Mouse (Mus musculus): ENCODE data around the gene Adcy2.

The Adcy2 gene

DNA sequence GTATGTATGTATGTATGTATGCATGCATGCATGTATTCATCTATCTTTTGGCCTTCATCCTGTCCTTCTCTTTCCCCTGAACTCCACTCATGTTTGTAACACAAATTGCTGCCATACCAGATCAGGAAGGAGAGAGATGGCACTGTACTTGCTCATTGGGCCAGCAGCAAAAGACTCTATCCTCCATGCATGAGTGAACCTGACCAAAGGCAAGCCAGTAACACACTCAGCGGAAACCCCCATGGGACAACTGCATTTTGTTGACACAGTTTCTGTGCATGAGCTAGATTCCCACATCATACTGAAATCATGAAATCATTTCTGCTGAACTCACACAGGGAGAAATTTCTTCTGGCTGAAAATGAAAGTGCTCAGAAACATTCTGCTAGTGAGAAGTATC, 172.9 kb downstream of the Adcy2 start:
- DNase-seq (ENCODE audit: low read depth, low spot score), result no peak

DNA sequence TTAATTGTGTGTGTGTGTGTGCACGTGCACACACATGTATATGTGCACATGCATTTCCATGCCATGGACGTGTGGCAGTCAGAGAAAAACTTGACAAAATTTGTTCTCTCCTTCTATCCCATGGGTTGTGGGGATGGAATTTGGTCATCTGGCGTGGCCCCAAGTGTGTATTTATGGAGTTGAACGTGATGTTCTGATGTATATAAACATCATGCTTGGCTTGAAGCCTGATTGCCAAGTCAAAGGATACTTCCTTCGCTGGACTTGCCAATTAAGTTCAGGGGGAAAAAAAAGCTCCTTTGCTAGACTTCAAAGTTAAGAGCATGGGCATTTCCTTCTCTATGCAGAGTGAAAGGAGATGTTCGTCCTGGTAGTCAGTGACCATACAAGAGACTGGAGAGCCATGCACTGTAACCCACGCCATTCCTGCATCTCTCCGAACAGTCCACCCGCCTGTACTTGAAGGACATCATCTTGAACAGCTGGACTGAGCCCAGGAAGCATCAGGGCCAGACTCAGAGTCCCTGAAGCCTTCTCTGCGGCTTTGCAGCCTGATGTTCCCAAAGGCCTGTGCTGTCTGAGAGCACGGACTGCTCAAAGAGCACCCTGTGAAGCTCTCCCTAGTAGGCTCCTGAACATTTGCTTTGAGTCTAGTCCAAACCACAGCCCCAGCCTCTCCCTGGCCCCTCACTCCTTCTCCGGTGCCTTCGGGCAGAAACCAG, 178.3 kb downstream of the Adcy2 start:
- DNase-seq (ENCODE audit: low read depth, low spot score), result no peak

DNA sequence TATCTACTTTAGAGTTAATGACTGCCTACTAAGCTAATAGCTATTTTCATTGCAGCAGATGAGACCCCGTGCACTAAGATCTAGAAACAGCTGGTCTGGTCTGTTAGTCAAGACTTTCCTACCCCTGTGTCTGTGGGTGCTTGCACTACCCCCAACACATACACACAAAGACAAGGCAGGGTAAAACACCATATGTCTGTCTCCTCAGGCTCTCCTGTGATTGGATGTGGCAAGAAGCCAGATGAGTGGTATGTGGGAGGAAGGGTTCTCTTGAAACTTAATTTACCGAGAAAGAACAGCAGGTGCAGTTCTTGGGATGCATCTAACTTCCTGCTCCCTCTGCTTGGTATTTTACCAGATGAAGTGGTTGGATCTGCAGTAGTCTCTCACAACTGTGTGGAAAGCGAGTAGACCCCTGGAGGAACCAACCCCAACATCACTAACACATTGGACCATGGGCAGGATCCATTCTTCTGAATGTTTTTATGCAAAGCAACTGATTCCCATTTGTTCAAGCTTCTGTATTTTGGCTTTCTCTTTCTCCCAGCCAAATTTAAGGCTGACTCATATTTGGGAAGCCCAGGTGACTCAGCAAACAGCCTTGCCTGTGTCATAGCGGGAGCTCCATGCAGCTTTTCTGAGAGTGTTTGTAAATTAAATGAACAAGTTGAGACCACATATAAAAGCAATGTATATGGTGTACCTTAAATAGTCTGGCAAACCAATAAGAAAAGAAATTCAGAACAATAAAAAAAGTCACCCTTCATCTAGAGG, 183.4 kb downstream of the Adcy2 start:
- DNase-seq (ENCODE audit: low read depth, low spot score), result no peak

DNA sequence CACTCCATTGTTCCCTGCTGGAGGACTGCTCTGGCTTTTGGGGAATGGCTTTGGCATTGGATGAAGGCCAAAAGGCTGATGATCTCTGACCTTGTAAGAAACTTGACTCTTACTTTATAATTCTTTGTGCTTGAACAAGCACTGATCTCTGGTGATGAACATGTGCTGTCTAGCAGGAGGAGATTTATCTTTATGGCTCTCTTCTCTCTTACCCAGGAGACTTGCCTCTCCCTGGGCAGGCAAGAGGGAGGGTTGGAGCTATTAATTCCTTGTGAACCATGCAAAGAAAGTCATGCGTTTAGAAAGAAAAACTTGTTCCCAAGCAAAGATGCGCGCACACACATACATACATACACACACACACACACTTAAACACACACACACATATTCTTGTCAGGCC, 188.2 kb downstream of the Adcy2 start:
- DNase-seq (ENCODE audit: low read depth, low spot score), result no peak

DNA sequence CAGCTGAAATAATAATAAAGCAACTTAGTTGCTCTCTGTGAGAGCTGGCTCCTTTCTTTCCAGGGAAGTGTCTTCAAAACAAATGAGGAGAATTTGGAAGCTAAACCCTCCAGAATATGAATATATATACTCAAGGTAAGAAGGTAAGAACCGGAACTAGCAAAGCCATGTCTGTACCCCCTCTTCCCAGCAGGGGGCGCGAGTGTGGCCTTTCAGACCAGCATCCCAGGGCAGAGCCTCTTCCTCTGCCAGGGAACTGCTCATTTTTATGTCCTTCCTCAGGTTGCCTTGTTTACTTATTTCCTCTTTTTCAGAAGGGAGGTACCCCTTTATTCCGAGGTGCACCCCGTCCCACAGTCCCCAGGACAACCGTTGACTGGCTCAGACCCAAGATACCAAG, 199.6 kb downstream of the Adcy2 start:
- peak; percentile 14 for DNase-seq (ENCODE audit: low read depth, low spot score)

DNA sequence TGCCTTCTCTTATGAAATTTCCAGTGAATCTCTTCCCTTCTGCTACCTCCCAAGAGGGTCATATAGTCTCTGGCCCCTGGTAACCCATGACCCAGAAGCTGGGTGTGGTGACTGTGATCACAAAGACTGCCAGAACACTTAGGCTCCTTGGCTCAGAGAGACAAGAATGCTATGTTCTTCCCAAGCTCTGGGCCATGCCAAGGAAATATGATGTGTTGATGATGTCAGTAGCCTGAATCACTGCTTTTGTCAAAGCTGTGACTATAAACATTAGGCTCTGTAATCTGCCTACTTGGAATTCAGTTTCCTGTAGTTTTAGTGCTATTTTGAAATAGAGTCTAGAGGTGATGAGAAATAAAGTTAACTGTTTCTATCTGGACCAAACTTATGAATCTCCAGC, 206.1 kb downstream of the Adcy2 start:
- no peak for DNase-seq (ENCODE audit: low read depth, low spot score)

DNA sequence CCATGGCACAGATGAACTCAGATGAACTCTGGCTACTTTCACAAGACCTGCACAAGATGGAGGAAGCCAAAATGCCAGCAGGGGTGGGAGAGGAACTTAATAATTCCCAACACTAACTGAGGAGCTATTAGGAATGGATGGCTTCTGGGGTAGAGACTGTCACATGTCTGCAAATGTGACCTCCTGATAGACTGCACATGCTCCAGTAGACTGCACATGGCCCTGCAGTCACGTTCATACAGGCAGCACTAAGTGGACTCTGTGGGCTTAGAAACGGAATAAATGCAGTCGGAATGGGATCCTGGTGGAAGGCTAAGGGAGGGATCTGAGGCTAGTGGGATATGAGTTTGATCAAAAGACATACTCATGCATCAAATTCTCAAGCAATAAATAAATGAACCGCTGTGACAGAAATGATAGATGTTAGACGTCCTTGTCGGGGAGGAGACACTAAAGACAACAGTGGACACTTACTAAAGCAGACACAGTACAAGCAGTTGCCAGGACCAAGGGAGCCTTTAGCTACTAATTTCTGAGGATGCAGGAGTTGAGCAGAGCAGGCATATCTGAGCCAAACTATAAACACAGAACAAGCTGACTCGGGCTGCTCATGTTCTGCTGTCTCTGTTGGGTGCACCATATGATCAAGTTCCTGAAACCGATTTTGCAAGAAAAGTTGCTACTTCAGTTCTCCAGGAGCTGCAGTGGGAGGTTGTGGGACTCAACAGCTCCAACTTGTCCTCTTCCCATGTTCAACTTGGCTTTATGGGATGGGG, 211.9 kb downstream of the Adcy2 start:
- DNase-seq (ENCODE audit: low read depth, low spot score), result no peak

DNA sequence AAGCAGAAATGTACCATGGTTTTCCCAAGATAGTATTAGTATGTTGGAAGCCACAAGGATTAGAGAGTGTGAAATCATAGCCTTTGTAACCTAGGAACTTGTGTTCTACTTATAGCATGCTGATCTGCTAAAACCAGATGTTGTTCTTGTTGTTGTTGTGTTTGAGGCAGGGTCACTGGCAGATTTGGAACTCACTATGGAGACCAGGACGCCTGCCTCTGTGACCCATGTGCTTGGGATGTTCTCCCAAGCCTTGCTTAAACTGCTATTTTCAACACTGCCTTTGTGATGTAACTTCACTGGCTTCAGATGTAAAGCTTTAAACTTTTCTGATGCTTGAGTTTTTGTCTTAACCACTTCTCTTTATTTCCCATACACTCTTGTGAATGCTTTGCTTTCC, 216.2 kb downstream of the Adcy2 start:
- DNase-seq (ENCODE audit: low read depth, low spot score), result no peak

DNA sequence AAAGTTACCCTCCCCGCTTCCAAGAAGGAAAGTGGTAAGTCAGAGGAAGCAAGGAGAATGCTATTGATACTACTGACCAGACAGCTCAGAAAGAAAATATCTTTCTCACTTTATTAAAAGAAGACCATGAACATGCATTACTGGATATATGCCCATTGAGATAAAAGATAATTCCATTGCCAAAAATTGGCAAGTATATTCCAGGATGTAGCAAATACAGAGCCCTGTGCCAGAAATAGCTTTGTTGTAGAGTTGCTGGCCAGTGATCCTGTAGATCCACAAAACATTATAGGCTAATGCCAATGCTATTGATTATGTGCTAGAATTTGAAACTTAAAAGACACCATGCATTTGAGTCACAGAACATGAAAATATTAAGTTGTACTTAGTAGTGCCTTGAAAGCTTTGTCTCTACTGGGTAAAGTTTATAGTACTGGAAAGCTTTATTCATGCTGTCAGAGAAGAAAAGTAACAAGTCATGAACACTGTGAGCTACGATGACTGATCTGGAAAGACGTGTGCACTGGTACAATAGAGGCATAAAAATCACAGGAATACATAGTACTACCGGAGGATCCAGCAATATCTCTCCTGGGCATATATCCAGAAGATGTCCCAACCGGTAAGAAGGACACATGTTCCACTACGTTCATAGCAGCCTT, 221.2 kb downstream of the Adcy2 start:
- DNase-seq (ENCODE audit: low read depth, low spot score), result no peak

DNA sequence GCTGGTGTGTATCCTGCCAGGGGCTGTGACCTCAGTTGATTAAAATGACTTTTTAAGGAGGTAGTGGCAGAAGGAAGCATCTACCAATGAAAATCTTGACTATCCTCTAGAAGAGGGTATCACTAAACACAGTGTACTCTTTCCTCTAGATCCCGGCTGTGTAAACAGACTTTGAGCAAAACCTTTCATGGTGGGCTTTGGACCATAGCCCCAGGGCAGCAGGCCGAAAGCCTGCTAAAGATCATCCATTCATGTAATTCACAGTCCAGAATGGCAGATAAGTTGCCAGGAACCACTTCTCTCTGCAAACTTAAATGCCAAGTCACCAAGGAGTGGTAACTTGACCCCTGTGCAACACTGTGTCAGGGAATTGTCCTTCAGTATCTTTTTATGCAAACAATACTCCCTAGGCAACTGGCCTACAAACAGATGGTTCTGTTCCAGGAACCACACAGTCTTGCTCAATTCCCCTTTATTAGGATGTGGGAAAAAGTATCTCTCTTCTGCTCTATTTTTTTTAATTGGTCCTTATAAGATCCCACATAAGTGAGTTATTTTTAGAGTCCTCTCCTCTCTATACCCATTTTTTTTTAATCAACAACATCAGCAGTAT, 225.6 kb downstream of the Adcy2 start:
- no peak for DNase-seq (ENCODE audit: low read depth, low spot score)

DNA sequence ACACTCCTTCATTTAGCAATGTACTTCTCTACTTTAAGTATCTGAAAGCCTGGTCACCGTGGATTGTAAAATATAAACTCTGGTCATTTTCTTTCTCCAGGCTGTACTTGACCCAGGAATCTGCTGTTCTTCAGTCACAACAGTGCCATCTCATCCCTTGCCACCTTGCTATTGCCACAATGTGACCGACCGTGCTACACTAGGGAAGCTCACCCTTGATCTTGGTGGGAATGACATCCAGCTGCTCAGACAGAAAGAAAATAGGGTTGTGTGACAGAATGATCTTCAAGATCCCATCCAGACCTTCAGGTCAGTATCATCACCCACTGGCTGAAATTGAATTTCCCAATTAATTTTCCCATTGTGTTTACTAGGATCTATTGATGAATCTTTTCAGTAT, 230.8 kb downstream of the Adcy2 start:
- no peak for DNase-seq (ENCODE audit: low read depth, low spot score)

DNA sequence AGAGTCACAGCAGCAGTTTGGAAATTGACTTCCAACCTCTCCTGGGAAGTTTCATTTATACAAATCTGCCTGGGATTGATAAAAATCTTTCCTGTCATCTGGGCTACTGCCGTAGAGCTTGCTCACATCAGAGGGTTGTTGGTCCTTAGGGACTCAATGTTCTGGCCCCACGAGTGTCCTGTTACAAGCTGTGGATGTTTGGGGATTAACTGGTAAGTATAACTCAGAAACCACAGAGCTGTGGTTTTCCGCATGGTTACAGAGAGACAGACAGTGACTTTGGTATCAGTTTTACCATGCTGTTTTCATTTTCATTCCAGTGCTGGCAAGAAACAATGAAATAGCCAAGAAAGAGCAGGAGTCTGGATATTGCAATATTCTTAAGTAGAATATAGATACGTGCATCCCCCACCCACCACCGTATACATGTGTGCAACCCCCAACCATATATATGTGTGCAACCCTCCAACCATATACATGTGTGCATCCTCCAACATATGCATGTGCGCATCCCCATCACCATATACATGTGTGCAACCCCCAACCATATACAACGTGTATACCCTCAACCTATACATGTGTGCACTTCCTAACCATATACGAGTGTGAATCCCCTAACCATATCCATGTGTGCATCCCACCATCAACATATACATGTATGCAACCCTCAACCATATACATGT, 233.3 kb downstream of the Adcy2 start:
- DNase-seq (ENCODE audit: low read depth, low spot score), result peak; percentile 33

DNA sequence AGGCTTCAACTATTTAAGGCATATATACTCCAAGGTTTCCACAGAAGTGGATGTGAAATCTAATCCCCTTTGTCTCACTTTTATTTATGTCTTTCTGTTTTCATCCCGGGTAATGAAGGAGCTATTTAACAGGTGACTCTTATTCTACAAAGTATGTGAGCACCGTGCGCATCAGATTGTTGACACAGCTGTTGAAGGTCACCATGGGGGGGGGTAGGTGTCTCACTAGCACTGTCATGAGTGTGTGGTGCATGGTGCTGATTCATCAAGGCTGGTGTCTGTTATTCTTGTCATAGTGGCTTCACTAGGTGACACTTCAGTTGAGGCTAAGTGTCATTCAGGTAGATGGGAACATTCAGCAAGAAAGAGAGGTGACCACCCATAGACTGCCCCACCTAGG, 234.7 kb downstream of the Adcy2 start:
- no peak for DNase-seq (ENCODE audit: low read depth, low spot score)

DNA sequence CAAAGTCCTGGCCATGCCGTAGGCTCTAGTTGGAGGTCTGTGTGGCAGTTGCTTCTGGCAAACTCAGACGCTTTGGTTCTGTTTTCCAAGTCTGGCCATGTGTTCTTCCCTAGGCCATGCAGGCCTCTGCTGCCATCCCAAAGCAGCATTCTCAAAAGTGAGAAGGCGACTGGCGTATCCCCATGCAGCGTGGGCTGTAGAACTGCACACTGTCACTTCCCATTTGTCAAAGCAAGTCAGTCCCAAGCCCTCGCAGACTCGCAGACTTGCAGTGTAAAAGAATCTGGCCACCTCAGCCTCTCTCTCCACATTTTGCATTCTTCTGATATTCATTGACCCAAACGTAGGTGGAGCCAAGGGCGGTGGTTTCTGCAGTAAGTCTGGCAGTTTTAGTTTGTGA, 249.5 kb downstream of the Adcy2 start:
- no peak for DNase-seq (ENCODE audit: low read depth, low spot score)

DNA sequence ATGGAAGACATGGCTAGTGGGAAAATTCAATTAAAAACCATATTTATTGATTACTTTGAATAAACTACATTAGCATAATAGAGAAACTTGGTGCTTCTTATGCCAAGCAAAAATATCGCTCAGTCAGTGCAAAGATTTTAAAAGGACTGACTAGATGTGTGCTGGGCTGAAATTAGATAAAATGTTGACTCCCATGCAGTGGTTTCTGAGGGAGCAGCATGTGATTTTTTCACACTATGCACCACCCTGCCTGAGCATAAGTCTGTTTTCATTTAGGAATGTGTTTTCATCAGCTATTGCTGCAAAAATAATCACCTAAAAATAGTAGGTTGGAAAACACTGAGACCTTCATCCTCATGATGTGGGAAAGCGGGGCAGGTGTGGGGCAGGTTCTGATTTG, 250.0 kb downstream of the Adcy2 start:
- DNase-seq (ENCODE audit: low read depth, low spot score), result no peak

DNA sequence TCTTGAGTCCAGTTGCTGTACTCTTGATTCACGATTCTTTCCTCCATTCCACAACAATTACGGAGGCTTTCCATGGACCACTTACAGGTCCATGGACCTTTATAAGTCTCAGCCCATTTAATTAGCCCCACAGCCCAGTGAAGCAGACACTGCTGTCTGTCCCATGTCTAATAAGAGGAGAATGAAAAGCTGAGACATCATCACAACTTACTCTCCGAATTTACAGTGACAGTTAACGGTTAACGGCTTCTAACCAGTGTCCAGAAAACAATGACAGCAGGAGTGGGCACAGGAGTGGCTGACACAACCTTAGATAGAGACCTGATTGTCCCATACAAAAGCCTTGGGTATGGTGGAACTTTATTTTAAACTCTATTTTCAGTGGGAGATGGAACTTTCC, 253.9 kb downstream of the Adcy2 start:
- DNase-seq (ENCODE audit: low read depth, low spot score), result no peak

DNA sequence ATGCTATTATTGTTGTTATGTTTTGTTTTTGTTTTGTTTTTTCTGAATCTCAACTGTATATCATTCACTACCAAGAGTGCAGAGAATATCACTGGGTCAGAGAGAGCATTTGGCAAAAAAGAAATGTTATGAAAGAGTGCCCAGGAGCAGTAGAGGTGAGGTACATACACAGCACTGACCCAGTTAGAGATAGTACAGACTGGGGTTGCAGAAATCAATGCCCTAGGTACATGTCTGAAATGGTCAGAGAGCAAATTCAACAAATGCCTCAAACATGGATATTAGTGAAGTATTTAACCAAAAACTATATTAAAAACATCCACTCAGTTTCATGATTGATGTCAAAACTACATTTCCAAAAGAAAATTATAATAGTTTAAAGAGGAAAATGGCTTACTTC, 286.7 kb downstream of the Adcy2 start:
- DNase-seq (ENCODE audit: low read depth, low spot score), result no peak

DNA sequence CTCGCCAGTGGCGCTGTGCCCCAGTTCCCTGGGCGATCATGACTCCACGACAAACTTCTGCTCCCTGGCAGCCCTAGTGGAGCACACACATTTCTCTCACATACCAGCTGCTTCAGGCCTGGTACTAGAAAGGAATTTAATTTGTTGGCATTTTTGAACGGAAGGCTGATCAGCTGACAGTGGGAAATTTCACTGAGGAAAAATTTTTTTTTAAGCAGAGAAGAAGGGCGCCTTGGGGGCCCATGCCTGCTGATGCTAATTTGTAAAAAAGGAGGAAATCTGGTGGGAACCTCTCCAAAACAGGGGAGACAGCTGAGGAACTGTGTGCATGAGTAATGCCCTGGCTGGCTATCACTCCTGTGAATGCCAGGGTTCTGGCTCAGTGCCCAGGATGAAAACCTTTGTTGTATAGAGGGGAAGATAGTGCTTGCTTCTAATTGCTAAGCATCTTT, 292.0 kb downstream of the Adcy2 start:
- DNase-seq (ENCODE audit: low read depth, low spot score), result no peak

DNA sequence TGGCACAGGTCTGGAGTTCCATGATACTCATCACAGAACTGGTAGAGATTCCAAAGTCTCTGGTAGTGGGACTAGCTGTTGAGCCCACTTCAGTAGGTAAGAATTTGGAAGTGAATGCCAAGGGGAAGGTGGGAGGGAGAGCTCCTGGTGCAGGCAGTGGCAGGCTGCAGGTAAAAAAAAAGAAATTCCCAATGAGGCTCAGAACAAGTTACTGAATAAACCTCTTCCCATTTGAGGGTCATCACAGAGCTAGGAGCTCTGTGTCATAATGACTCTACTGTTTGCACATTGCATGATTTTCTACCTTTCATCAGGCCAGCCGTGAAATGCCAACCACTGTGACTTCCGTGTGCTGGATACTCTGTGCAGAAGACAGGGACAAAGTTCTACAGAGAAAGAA, 314.4 kb downstream of the Adcy2 start:
- DNase-seq (ENCODE audit: low read depth, low spot score), result no peak

DNA sequence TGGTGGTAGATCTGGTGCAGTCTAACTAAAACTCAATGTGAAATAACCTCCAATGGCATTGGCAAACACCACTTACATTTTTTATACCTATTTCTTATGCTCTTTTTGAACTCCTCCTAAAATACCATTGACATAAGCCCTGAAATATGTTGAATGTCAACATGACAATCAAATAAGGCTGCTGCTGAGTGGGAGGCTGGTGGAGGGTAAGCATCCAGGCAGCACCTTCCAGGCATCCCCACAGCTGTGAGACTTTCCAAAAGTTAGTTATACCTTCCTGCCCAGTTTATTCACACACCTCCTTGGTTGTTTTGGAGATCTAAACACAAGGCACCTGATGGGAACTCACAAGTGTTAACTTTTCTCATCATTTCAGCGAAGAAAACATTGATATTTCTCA, 318.9 kb downstream of the Adcy2 start:
- DNase-seq (ENCODE audit: low read depth, low spot score), result no peak

DNA sequence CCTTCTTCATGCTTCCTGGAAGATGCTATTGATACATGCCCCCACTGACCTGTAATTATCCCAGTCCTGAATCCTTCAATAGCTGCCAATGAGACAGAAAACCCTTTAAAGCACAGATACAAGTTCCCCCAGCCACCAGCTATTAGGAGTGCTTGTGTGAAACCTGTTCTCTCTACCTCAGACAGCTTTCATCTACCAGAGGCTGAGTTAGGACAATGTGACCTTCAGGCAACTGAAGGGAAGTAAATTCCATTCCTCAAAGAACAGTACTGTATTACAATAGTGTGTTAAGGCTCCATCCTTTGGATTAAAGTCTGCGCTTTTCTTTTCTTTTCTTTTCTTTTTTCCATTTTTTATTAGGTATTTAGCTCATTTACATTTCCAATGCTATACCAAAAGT, 356.6 kb downstream of the Adcy2 start:
- no peak for DNase-seq (ENCODE audit: low read depth, low spot score)

Data from forelimb bud, embryonic 11.5 days (tissue).